ENCODE assay signal across 8 mouse cellular contexts in genomic region chr19:6926559-6927255, GRCm38 (mm10). TPM values are rescaled to one million over a fixed set of nuclear protein-coding genes. Genes with fewer than 3 reads are reported as not detected.
DNase-seq lines count a peak whose midpoint lies in the region; ATAC-seq and TF ChIP-seq lines count a peak whose summit lies in the region.

No protein-coding gene starts in this region.

- peak overlapping the region; percentile 66 for H3K4me3 ChIP-seq in megakaryocyte, embryonic 14.5 days (replicated peaks)
- H3K4me3 ChIP-seq in forebrain, embryonic 14.5 days (ENCODE audit: low read depth, low read length) = peak overlapping the region; percentile 16
- peak overlapping the region; percentile 22 for H3K4me3 ChIP-seq in kidney, embryonic 16.5 days (ENCODE audit: low read length)
- H3K4me3 ChIP-seq in midbrain, embryonic 15.5 days = peak overlapping the region; percentile 18
- no peak overlapping the region for H3K4me3 ChIP-seq in layer of hippocampus, adult 2 months

- peaks cover 7% of the 10 kb centered on the region for H3K9me3 ChIP-seq in megakaryocyte, embryonic 14.5 days
- no peaks in the 10 kb centered on the region for H3K9me3 ChIP-seq in forebrain, embryonic 14.5 days (replicated peaks; ENCODE audit: control insufficient read depth, low read length)
- H3K9me3 ChIP-seq in kidney, embryonic 16.5 days (ENCODE audit: low read length) = no peaks in the 10 kb centered on the region
- H3K9me3 ChIP-seq in midbrain, embryonic 15.5 days = no peaks in the 10 kb centered on the region

- no peak overlapping the region for H3K27ac ChIP-seq in forebrain, embryonic 14.5 days (ENCODE audit: low read depth, low read length)
- no peak overlapping the region for H3K27ac ChIP-seq in kidney, embryonic 16.5 days (ENCODE audit: low read length)
- no peak overlapping the region for H3K27ac ChIP-seq in midbrain, embryonic 15.5 days
- H3K27ac ChIP-seq in layer of hippocampus, adult 2 months = no peak overlapping the region

- peaks cover 75% of the 10 kb centered on the region for H3K4me1 ChIP-seq in megakaryocyte, embryonic 14.5 days
- H3K4me1 ChIP-seq in forebrain, embryonic 14.5 days (ENCODE audit: control insufficient read depth, insufficient read depth, low read length) = peaks cover 6% of the 10 kb centered on the region
- H3K4me1 ChIP-seq in kidney, embryonic 16.5 days (ENCODE audit: insufficient read depth, low read length) = peaks cover 19% of the 10 kb centered on the region
- H3K4me1 ChIP-seq in midbrain, embryonic 15.5 days = peaks cover 20% of the 10 kb centered on the region

- H3K27me3 ChIP-seq in megakaryocyte, embryonic 14.5 days (replicated peaks) = peaks cover 59% of the 10 kb centered on the region
- H3K27me3 ChIP-seq in forebrain, embryonic 14.5 days (replicated peaks; ENCODE audit: control insufficient read depth, insufficient read depth, low read length) = peaks cover 77% of the 10 kb centered on the region
- peaks cover 74% of the 10 kb centered on the region for H3K27me3 ChIP-seq in kidney, embryonic 16.5 days (ENCODE audit: insufficient read depth, low read length)
- peaks cover 82% of the 10 kb centered on the region for H3K27me3 ChIP-seq in midbrain, embryonic 15.5 days (replicated peaks)

- H3K4me2 ChIP-seq in forebrain, embryonic 14.5 days (ENCODE audit: low read length) = peak overlapping the region; percentile 33; the same call in 1 of the 2 replicates
- peak overlapping the region; percentile 40 for H3K4me2 ChIP-seq in kidney, embryonic 16.5 days (replicated peaks; ENCODE audit: low read depth, low read length)
- H3K4me2 ChIP-seq in midbrain, embryonic 15.5 days = peak overlapping the region; percentile 39

- ATAC-seq in megakaryocyte, adult 5-6 weeks (ENCODE audit: poor library complexity, severe bottlenecking) = no peak
- no peak for ATAC-seq in forebrain, embryonic 14.5 days
- no peak for ATAC-seq in kidney, embryonic 16.5 days (ENCODE audit: low FRiP score, low TSS enrichment)
- ATAC-seq in midbrain, embryonic 15.5 days (replicated peaks) = no peak

- 16% methylated on average over 26 of the region's 26 CpGs for WGBS in forebrain, embryonic 14.5 days
- WGBS in kidney, embryonic 16.5 days = 14% methylated on average over 26 of the region's 26 CpGs
- WGBS in midbrain, embryonic 15.5 days = 11% methylated on average over 26 of the region's 26 CpGs

- no peak for DNase-seq in forebrain, embryonic 14.5 days (ENCODE audit: low spot score)
- DNase-seq in layer of hippocampus, adult 2 months (ENCODE audit: low spot score in 2 of 2) = no peak
- no peak for DNase-seq in frontal cortex, postnatal 14 days (ENCODE audit: low spot score in 2 of 2)
- no peak for DNase-seq in gastrocnemius, postnatal 25 days

- no peak overlapping the region for H3K9ac ChIP-seq in forebrain, embryonic 14.5 days (ENCODE audit: low read length)
- H3K9ac ChIP-seq in kidney, embryonic 16.5 days (replicated peaks; ENCODE audit: low read length) = no peak overlapping the region
- H3K9ac ChIP-seq in midbrain, embryonic 15.5 days = no peak overlapping the region

- no peaks in the 10 kb centered on the region for H3K36me3 ChIP-seq in megakaryocyte, embryonic 14.5 days (replicated peaks; ENCODE audit: low read length)
- H3K36me3 ChIP-seq in forebrain, embryonic 14.5 days (ENCODE audit: control insufficient read depth, insufficient read depth, low read length) = no peaks in the 10 kb centered on the region
- no peaks in the 10 kb centered on the region for H3K36me3 ChIP-seq in kidney, embryonic 16.5 days (ENCODE audit: insufficient read depth, low read length)
- no peaks in the 10 kb centered on the region for H3K36me3 ChIP-seq in midbrain, embryonic 15.5 days (replicated peaks)

- TF ChIP-seq CTCF in layer of hippocampus, adult 2 months (conservative IDR thresholded peaks at IDR 0.05) = no peak

RNA-seq across cellular contexts. Expression of gene Catsperz, which starts 1.5 kb away (rescaled TPM):
- 0.83 TPM in 1 of 2 replicates, not detected in the other for polyA plus RNA-seq in megakaryocyte, embryonic 14.5 days (2012; ENCODE audit: insufficient read depth, low replicate concordance)
- not detected in 2 replicates for total RNA-seq in megakaryocyte, adult 5-6 weeks (2015)
- total RNA-seq in megakaryocyte, adult 5-6 weeks (2017) = not detected in 2 replicates
- polyA plus RNA-seq in forebrain, embryonic 14.5 days (2014; fragmentation: Nextera tagmentation; extraction: Ambion mirVana) = 0.45 and 1.1 TPM in 2 replicates
- 3.4 and 3.7 TPM in 2 replicates for polyA plus RNA-seq in kidney, embryonic 16.5 days (2015; fragmentation: Nextera tagmentation; extraction: Ambion mirVana)
- 1.1 and 1.3 TPM in 2 replicates for polyA plus RNA-seq in midbrain, embryonic 15.5 days (2015; fragmentation: Nextera tagmentation; extraction: Ambion mirVana)
- 10 to 100 TPM; 10.8 to 12.5 TPM for total RNA-seq in layer of hippocampus, adult 2 months (2021)
- not detected for total RNA-seq in gastrocnemius, postnatal 25 days (2021)

RNA-seq across cellular contexts. Expression of gene Esrra, which starts 5.1 kb away (rescaled TPM):
- 56.1 and 76.3 TPM in 2 replicates for polyA plus RNA-seq in megakaryocyte, embryonic 14.5 days (2012; ENCODE audit: insufficient read depth, low replicate concordance)
- total RNA-seq in megakaryocyte, adult 5-6 weeks (2015) = 11.9 and 12.4 TPM in 2 replicates
- 24.6 and 28.9 TPM in 2 replicates for total RNA-seq in megakaryocyte, adult 5-6 weeks (2017)
- 6.3 and 7.0 TPM in 2 replicates for polyA plus RNA-seq in forebrain, embryonic 14.5 days (2014; fragmentation: Nextera tagmentation; extraction: Ambion mirVana)
- 18.0 and 19.4 TPM in 2 replicates for polyA plus RNA-seq in kidney, embryonic 16.5 days (2015; fragmentation: Nextera tagmentation; extraction: Ambion mirVana)
- polyA plus RNA-seq in midbrain, embryonic 15.5 days (2015; fragmentation: Nextera tagmentation; extraction: Ambion mirVana) = 16.2 and 18.9 TPM in 2 replicates
- 10 to 100 TPM; 56.9 to 63.4 TPM for total RNA-seq in layer of hippocampus, adult 2 months (2021)
- total RNA-seq in gastrocnemius, postnatal 25 days (2021) = 10 to 100 TPM; 86.8 to 89.5 TPM

RNA-seq across cellular contexts. Expression of gene Kcnk4, which starts 7.6 kb away (rescaled TPM):
- 0.08 TPM in 1 of 2 replicates, not detected in the other for polyA plus RNA-seq in megakaryocyte, embryonic 14.5 days (2012; ENCODE audit: insufficient read depth, low replicate concordance)
- not detected in 2 replicates for total RNA-seq in megakaryocyte, adult 5-6 weeks (2015)
- 0.11 TPM in 1 of 2 replicates, not detected in the other for total RNA-seq in megakaryocyte, adult 5-6 weeks (2017)
- 0.77 and 0.98 TPM in 2 replicates for polyA plus RNA-seq in forebrain, embryonic 14.5 days (2014; fragmentation: Nextera tagmentation; extraction: Ambion mirVana)
- polyA plus RNA-seq in kidney, embryonic 16.5 days (2015; fragmentation: Nextera tagmentation; extraction: Ambion mirVana) = 0.42 and 0.71 TPM in 2 replicates
- 4.7 and 5.0 TPM in 2 replicates for polyA plus RNA-seq in midbrain, embryonic 15.5 days (2015; fragmentation: Nextera tagmentation; extraction: Ambion mirVana)
- 10 to 100 TPM; 15.3 to 18.2 TPM for total RNA-seq in layer of hippocampus, adult 2 months (2021)
- total RNA-seq in gastrocnemius, postnatal 25 days (2021) = not detected

RNA-seq across cellular contexts. Expression of gene Bad, which starts 15.0 kb away (rescaled TPM):
- 108 and 197 TPM in 2 replicates for polyA plus RNA-seq in megakaryocyte, embryonic 14.5 days (2012; ENCODE audit: insufficient read depth, low replicate concordance)
- 16.4 and 20.3 TPM in 2 replicates for total RNA-seq in megakaryocyte, adult 5-6 weeks (2015)
- 45.2 and 67.1 TPM in 2 replicates for total RNA-seq in megakaryocyte, adult 5-6 weeks (2017)
- polyA plus RNA-seq in forebrain, embryonic 14.5 days (2014; fragmentation: Nextera tagmentation; extraction: Ambion mirVana) = 77.0 and 81.1 TPM in 2 replicates
- 71.2 and 86.6 TPM in 2 replicates for polyA plus RNA-seq in kidney, embryonic 16.5 days (2015; fragmentation: Nextera tagmentation; extraction: Ambion mirVana)
- 93.9 and 96.1 TPM in 2 replicates for polyA plus RNA-seq in midbrain, embryonic 15.5 days (2015; fragmentation: Nextera tagmentation; extraction: Ambion mirVana)
- 10 to 100 TPM; 43.1 to 43.8 TPM for total RNA-seq in layer of hippocampus, adult 2 months (2021)
- total RNA-seq in gastrocnemius, postnatal 25 days (2021) = 10 to 100 TPM; 11.5 to 14.3 TPM

RNA-seq across cellular contexts. Expression of gene Gpr137, which starts 15.6 kb away (rescaled TPM):
- polyA plus RNA-seq in megakaryocyte, embryonic 14.5 days (2012; ENCODE audit: insufficient read depth, low replicate concordance) = 112 and 118 TPM in 2 replicates
- total RNA-seq in megakaryocyte, adult 5-6 weeks (2015) = 10.2 and 18.8 TPM in 2 replicates
- total RNA-seq in megakaryocyte, adult 5-6 weeks (2017) = 18.4 and 20.2 TPM in 2 replicates
- 38.1 and 45.0 TPM in 2 replicates for polyA plus RNA-seq in forebrain, embryonic 14.5 days (2014; fragmentation: Nextera tagmentation; extraction: Ambion mirVana)
- polyA plus RNA-seq in kidney, embryonic 16.5 days (2015; fragmentation: Nextera tagmentation; extraction: Ambion mirVana) = 29.5 and 30.4 TPM in 2 replicates
- 70.2 and 70.5 TPM in 2 replicates for polyA plus RNA-seq in midbrain, embryonic 15.5 days (2015; fragmentation: Nextera tagmentation; extraction: Ambion mirVana)
- total RNA-seq in layer of hippocampus, adult 2 months (2021) = 100 to 1,000 TPM in 1 of 2 experiments, 10 to 100 TPM in 1; 100.0 to 105 TPM
- 10 to 100 TPM in 1 of 2 experiments, 1 to 10 TPM in 1; 9.5 to 10.9 TPM for total RNA-seq in gastrocnemius, postnatal 25 days (2021)
